Mouse (Mus musculus): ENCODE measurements around the gene Wfdc12.

DNA sequence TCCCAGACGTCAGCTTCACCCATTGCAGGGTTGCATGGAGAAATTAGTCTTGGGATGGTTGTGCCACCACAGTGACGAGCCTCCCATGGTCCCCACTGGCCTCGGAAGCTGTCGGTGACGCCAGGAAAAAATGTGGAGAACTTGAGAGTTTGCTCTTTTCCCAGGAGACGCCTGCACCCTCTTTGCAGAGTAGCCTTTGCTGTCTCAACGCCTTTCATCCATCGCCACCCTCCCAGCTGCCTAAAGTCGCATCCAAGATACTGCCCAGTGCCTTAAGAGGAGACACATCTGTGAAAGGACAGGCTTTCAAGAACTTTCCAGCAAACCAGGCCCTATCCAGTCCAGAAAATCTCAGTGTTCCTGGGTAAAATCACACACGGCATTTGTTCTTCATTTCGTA is 38.1 kb downstream of the Wfdc12 start:
- TF ChIP-seq CTCF (IDR thresholded peaks at IDR 0.05) (no peak), EP300 (IDR thresholded peaks at IDR 0.05) (no peak)
